Mouse (Mus musculus) thymus, postnatal 10 days (tissue): ENCODE measurements at regions not wholly inside any gene's neighbourhood (a gene's known extent, or its start where the extent isn't known, plus 50 kb on each side); places are given as distances from the start of the nearest gene placed in this dataset.

Experiments
- DNase-seq, 2 experiments: peaks; one replicate each; pipeline ENCODE4 v3.0.0; 2021; ENCODE audit warnings: low spot score in 2 of 2

DNA sequence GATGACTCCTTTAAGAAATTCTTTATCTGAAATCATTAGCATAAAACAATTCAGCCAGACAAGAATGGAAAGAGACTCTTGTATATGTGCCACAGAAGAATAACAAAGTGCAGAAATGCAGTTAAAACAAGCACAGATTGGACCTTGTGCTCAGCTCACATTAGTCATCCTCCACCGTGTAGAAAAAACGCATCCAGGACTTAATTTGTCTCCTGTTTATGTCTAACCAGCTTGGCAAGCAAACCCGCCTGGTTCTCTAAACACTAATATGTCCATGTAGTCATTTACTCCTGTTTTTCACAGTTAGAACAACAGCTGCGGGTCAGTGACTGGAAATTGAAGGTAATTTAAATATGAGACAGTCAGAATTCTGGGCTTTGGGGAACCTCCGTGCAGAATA lies 268.7 kb downstream of the Efnb2 start:
- DNase-seq: no peak

- no peak for DNase-seq
These were observed 269.7 kb downstream of the Efnb2 start for GRCm38 (mm10) chr8:8391321-8391720.

GRCm38 (mm10) chr8:8378248-8378647 lies 282.8 kb downstream of the Efnb2 start:
- no peak for DNase-seq

GRCm38 (mm10) chr8:8376791-8377190 lies 284.3 kb downstream of the Efnb2 start:
- no peak for DNase-seq

GRCm38 (mm10) chr8:8376379-8376778 lies 284.7 kb downstream of the Efnb2 start:
- DNase-seq: no peak

DNA sequence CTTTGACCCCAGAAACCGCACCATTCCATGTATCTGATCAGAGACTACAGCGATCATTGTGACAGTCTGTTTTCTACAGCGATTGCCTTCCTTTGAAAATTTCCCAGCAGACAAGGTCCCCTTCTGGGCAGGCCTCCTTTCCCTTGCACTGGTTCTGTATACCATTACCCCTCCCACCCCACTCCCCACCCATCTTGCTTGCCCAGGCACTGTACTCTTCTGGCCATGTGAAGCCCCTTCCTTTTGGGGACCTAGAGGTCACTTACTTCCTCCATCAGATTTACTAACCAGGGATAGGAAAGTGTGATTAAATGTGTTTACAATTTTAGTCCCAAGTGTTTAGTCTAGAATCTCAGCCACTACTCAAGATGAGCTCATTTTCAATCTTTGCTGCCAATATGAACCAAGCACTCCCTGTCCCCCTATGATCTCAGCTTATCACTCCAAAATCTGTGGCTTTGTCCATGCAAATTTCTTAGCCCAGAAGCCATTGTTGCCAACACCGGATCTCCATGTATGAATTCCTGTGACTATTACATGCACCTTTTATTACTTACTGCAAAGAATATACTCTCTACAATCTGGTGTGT lies 293.7 kb downstream of the Efnb2 start:
- no peak for DNase-seq

GRCm38 (mm10) chr8:8361941-8362537 lies 299.0 kb downstream of the Efnb2 start:
- no peak for DNase-seq

- no peak for DNase-seq
These were observed 300.5 kb downstream of the Efnb2 start for GRCm38 (mm10) chr8:8360586-8360985.

DNA sequence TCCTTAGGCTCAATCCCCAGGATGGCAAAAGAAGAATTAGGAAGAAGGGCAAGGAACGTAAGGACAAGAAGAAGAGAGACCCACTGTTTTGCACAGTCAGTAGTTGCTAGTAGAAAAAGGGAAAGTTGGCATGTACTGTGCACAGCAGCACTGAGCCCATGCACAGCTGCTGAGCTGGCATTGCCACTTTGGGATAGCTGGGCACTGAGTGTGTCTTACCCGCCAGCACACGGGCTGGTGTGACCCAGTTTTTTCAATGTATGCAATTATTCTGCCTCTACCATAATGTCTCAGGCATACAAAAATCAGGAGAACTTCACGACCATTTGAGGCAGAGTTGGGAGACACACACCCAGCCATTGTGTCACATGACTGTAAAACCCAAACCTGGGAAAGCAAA lies 306.1 kb downstream of the Efnb2 start:
- no peak for DNase-seq

DNA sequence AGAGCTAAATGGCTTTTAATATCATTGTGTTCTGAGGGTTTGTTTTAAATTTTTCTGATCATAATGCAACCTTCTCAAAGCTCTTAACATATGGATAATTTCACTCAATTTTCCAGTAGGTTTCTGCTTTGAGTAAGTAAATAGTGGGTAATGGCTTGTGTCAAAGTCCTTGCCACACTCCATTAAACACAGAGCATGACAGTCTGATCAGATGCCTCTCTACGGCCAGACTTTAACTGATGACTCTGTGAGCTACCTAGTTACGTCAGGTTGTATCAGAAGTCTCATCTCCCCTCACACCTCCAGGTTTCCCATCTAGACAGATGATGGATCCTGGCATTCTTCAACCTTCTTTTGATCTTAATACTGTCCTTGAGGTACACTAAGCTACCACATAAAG lies 316.4 kb downstream of the Efnb2 start:
- no peak for DNase-seq

DNA sequence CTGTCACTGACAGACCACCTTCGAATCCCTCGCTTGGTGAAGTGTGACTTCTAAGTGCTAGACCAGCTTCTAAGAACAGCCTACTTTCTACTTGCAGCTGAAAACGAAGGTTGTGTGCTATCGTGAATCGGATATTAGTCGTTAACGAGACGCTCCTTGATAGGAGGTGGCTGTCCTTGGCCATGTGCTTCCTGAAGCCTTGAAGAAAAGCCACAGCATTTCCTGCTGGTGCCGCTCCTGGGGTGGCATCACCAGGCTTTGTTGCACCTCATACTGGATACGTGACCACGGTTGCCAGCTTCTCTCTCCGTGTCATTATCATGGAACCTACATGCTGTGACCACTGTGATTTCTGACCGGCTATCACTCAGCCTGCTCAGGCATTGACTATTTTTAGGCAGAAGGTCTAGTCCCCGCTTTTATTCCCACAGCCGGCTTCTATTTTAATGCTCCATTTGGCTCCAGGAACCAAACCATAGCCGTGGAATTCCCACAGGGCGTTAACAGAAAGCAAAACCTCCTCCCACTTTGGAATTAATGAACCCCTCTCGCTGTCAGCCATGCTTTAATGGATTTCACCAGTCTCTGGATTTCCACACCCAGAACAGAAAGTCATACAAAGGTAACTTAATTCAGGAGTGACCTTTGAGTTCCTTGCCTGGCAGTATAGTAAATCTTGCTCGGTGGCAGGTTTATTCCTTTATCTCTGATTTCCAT lies 325.6 kb downstream of the Efnb2 start:
- no peak for DNase-seq

DNA sequence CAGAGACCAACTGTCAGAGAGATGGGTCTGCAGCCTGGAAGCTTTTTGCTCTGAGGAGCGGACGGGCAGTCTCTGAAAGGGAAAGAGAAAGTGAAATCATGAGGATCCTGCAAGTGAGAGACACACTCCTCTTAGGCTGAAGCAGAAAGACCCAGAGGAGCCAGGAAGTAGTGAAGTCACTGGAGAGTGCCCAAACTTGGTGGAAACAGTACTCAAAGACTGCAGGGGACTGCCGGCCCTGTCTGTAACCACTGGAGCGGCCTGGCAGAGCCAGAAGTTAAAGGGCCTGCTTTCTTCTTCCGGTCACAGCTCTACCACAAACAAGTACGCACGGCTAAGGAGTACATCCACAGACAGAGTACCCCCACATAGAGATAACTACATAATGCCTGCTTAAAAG lies 326.5 kb downstream of the Efnb2 start:
- DNase-seq: peak in 1 of 2 experiments; percentile 15

GRCm38 (mm10) chr8:8331249-8331648 lies 329.8 kb downstream of the Efnb2 start:
- DNase-seq: no peak

DNA sequence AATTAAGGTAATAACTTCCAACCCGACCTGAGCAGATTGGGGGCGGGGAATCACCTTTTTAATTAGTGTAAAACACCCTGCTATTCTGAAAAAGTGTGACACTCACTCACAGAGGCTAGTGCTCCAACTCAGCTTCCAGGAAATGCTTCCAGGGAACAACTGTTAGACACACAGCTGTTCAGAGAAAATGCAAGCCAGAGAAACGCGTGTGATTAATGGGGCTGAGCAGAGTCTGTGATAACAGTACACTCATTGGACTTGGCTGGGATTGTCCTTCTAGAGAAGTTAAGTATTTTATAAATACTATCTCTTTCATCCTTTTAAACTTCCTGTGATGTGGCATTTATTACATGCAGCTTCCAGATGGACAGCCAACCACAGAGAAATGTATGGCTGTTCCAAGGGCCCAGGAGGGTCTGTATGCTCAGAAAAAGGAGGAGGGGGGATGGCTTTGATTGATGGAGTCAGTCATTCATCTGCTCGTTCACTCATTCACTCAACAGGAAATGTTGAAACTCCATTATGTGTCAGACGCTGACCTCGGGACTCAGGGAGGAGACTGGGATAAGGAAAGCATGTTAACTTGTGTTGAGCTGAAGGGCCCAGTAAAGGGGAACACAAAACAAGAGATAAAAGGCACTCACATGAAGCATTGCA lies 332.9 kb downstream of the Efnb2 start:
- DNase-seq: no peak

DNA sequence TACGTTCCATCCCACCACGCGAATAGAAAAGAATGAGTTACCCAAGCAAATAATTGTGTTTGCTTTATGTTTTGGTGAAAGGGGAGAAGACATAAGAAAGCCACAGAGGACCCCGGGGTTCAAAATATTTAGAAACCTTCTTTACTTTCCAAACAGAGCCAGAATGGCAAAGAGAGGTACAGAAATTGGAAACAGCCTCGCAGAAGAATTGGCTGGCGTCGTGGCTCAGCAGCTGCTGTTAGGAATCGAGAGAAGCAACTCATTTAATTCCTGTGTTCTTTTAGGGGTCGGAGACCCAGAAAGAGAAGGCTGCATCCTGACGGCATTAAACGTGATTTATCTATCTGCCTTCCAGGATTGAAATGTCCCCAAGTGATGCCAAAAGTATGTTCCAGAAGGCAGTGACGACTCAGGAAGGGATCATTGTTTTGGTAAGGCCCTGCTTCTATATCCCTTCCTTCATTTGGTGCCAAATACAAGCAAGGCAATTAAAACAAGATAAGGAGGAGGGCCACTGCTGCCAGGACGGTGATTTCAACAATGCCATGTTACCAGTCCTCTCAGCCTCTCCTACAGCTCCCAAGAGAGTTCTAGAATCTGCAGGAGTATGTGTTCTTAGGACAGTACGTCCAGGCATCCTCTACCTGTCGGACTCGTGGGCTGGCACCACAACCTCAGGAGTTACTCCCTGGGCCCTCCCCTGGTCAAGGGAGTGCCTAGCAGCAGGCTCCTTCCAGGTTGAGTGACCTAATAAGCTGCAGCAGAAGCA lies 334.8 kb downstream of the Efnb2 start:
- no peak for DNase-seq

- DNase-seq: no peak
These were observed 335.6 kb downstream of the Efnb2 start for GRCm38 (mm10) chr8:8325420-8325819.

DNA sequence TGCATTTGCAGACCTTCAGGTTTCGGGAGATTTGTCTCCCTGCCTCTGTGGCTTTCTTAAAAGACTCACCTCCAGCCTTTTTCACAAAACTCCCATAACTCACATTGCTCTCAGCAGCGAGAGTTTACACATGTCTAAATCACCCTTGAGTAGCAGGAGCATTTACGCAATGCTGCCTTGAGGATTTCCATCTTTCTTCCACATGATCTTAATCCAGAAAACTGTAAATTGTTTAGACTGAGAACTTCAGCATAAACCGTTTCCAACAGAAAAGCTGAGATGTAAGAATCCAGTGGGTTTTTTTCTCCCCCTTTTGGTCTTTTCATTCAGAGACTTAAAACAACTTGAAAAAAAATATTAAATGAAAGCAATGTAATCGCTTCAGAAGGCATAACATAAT lies 336.5 kb downstream of the Efnb2 start:
- no peak for DNase-seq

GRCm38 (mm10) chr8:8308253-8308652 lies 352.8 kb downstream of the Efnb2 start:
- no peak for DNase-seq

- no peak for DNase-seq
These were observed 353.6 kb downstream of the Efnb2 start for GRCm38 (mm10) chr8:8307487-8307886.

GRCm38 (mm10) chr8:8299965-8300767 lies 360.9 kb downstream of the Efnb2 start:
- no peak for DNase-seq

DNA sequence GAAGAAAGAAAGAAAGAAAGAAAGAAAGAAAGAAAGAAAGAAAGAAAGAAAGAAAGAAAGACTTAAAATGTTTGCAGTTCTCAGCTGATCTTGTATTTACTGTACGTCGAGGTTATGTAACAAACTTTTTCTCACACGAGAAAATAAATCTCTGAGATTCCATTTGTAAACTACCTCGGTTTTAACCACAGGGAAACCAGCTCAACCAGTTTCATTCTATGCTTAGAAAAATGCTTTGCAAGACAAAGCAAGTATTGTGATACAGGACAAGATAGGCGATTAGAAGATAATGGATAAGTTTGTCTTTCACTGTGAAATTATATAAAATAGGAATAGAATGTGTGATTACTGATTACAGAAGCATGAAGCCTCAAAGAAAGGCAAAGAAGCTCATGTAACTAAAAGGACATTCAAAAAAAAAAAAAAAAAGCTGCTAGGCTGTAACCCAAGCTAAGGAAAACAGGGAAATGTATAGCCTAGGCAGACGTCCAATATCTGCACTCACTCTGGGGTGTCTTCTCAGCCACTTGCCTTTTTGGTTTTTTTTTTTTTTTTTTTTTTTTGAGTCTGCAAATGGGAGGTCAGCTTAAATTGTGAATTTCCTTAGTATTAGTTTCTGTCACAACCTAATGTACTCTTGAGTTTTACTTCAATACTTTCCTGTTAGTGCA lies 368.3 kb downstream of the Efnb2 start:
- no peak for DNase-seq
